Mouse (Mus musculus) gastrocnemius, adult 8-10 months (tissue): ENCODE measurements at regions not wholly inside any gene's neighbourhood (a gene's known extent, or its start where the extent isn't known, plus 50 kb on each side); places are given as distances from the start of the nearest gene placed in this dataset.
"Not testable (repeated sequence)": the region's sequence is repeated elsewhere in the genome, so short reads cannot be mapped to it uniquely, and the experiment has no call there.

Source experiments
- DNase-seq, 2 experiments: peaks; one replicate each; pipeline ENCODE4 v3.0.0; 2022; ENCODE audit warnings: low spot score in 2 of 2

GRCm38 (mm10) chr7:59797212-59797611 lies 207.6 kb downstream of the Snurf start:
- not testable (repeated sequence) for DNase-seq

GRCm38 (mm10) chr7:59769749-59770148 lies 235.1 kb downstream of the Snurf start:
- DNase-seq = peak; percentile 16 to 41

- peak; percentile 23 to 38 for DNase-seq
These were observed 236.2 kb downstream of the Snurf start for GRCm38 (mm10) chr7:59768641-59769040.

GRCm38 (mm10) chr7:59767325-59767724 lies 237.5 kb downstream of the Snurf start:
- DNase-seq = peak; percentile 8
